Mouse (Mus musculus): Measurements from ENCODE around the gene Ednra.

The Ednra gene

GRCm38 (mm10) chr8:77724046-77724930 lies at the start of gene Ednra:
Gene Ednra, minus strand, starts transcription at chr8:77724464.
- no peak for DNase-seq

DNA sequence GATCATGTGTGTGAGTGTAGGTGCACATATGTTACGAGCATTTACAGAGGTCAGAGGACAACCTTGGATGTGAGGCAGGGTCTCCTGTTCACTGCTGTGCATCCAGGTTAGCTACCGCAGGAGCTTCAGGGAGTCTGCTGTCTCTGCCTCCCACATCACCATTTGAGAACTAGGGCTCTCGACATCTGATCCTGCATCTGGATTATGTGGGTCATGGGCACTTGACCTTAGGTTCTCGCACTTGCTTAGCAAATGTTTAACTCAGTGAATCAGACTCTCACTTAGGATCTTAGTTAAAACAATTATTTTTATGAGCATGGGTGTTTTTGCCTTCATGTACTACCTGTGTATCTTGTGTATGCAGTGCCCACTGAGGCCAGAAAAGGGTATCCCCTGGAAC lies 49.6 kb upstream of the Ednra start:
- DNase-seq: no peak

DNA sequence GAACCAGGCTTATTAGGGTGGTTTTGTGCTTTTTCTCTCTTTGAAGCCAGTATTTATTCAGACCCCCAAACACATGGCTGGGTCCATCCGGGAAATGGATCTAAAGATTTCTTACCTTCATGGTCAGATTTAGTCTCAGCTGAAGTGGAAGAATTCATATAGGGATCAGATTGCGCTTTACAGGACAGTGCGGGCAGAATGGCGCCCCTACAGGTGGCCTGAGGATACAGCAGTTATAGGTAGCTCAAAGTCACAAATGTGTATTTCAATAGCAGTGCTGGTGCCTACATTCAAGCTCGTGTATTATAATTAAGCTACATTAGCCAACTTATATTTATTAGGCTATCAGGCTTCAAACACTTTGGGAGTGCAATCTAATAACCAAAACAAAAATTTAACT lies 49.0 kb upstream of the Ednra start:
- DNase-seq: no peak

DNA sequence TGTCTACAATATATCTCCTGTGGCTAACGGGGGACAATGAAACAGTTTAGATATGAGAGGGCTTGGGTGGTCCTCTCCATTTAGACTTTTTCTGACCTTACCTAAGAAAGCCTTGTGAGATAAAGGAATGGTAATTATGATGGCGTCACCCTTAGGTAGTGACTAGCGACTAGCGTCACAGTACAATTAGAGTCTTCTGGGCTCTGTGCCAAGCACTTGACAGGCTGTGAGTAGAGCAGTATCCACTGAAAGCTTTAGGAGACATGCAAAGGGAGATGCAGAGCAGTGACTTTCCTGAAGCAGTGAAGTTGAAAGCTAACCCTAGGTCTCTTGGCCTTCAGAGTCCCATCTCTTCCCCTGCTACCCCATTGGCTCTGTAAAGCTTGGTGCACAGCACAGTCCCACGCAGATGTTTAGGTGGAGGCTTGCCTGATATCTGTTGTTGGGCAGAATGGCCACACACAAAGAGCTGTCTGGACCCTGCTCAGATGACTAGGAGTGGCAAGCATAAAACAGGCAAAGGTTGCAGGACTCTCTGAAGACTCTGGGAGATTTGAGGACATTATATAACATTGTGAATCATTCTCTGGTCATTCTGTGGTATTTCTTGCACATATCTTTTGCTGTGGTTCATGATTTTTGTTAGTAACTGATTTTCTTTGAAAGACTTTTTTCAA lies 48.1 kb upstream of the Ednra start:
- no peak for DNase-seq

DNA sequence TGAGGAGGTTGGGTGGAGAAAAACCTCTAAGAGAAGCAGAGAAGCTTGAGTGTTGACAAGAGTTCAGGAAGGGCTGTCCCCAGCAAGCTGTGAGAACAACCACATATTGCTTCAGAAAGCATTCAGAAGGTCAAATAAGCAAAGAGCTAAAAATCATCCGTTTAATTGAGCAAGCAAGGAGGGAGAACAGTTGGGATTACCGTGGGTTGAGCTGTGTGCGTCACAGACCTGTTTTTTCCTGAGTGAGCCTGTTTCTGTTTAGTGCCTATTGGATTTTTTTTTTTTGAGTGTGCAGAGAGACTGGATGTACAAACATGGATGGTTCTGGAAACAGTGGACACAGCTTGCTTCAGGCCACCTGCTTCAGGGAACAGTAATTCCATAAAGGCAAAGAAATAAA lies 46.7 kb upstream of the Ednra start:
- no peak for DNase-seq

DNA sequence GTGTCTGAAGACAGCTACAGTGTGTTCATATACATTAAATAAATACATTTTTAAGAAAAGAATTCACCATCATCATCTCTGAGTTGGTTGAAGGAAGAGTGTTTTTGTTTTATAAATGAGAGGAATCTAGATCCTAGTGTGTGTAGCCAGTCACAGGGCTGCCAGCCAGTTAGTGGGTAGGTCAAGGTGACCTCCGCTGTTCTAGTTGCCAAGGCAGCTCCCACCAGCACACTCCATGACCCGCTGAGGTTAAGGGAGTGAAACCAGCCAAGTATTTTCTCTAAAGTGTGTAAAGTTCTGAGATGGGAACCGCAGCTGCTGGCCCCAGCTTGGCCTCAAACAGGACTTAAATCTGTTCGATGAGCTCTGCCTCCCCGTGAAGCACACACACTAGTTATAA lies 44.7 kb upstream of the Ednra start:
- no peak for DNase-seq

DNA sequence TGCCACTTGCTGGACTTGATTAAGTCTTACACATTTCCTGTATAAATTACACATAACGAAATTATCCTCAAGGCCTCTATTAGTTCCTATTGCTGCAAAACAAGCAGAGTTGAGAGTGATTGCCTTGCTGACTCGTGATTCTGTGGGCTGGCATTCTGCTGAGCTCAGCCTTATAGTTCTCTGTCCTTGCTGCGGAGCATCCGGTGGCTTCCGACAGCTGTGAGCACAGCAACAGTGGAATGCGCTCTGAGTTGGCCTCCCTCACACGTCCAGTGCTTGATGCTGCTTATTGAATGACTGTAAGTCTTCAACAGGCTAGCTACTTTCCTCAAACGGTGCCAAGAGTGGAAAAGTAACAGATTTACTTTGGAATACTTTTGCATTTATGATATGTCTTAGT lies 40.0 kb upstream of the Ednra start:
- no peak for DNase-seq

- no peak for DNase-seq
These were observed 38.7 kb upstream of the Ednra start for GRCm38 (mm10) chr8:77762967-77763366.

DNA sequence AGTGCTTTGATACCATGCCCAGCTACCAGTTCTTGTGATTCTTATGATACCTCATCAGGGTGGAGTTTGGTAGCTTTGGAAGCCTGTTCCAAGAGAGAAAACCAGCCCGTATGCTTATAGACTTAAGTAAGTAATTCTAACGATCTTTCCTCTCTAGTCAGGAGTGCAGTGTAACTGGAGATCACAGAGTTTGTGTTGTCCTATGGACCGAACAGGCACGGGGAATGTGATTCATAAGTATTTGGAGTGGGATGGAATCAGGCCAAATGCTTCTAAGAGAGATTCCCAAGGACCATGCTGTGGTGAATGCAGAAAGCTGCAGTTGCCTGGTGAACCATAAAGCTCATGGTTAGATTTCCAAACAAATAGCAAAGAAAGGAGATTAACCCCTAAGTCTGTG lies 31.2 kb upstream of the Ednra start:
- no peak for DNase-seq

DNA sequence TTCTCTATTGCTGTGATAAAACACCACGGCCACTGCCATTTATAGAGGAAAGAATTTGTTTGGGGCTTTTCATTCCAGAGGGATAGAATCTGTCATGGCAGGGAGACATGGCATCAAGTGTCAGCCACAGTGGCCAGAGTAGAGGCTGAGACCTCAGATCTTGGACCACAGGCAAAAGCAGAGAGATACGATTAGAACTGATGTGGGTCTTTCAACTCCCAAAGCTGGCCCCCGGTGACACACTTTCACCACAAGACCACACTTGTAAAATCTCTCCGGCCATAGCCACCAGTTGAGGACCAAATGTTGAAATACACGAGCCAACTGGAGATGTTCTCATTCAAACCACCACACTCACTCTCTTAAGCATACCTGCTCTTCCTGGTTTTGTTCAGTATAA lies 29.5 kb upstream of the Ednra start:
- DNase-seq: no peak

DNA sequence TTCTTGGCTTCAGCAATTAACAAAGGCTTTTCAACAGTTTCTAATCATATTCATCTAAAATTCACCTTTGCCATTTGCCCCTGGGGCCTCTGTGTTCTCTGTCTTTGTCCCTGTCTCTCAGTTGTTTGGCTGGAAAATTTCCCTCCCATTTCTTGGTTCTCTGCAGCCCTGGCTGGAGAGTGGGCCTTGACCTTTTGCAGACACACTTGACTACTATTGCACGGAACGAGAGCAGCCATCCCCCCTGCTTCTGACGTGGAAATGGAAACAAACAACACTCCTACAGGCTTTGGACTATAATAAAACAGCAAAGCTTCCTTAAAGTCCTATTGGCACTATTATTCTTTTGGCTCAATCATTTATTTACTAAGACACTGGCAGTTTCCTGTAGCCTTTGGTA lies 27.8 kb upstream of the Ednra start:
- DNase-seq: no peak

DNA sequence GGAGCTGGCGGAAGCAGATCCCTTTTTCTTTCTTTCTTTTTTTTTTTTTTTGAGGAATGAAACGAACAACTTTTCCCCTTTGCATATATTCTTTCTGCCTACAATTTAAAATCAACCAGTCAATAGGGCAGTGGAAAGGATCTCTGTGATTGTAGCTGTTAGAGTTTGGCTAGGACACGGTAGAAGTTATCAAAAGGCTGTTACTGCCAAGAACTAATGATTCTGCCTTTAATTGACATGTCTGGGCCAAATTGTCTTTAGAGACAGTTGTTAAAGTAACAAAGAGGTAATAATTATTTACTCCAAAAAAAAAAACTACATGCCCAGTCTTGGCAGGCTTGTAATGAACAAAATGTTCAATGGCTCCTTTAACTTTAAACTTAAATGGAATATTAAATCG lies 26.1 kb upstream of the Ednra start:
- DNase-seq: no peak

GRCm38 (mm10) chr8:77744476-77744875 lies 20.2 kb upstream of the Ednra start:
- DNase-seq: no peak

DNA sequence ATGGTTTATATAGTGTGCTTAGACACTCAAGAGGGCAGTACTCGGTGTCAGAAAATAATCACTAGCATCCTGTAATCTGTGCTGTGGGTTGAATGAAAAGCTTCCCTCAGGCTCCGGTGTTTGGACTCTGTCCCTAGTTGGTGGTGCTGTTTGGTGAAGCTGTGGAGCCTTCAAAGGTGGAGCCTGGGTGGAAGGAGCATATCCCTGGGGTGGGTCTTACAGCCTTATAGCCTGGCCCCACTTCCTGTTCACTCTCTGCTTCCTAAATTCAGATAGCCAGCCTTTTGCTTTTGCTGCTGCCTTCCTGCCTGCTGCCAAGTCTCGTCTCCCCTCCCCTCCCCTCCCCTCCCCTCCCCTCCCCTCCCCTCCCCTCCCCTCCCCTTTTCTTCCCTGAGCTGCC lies 18.1 kb upstream of the Ednra start:
- no peak for DNase-seq

- no peak for DNase-seq
These were observed 16.9 kb upstream of the Ednra start for GRCm38 (mm10) chr8:77741050-77741777.

DNA sequence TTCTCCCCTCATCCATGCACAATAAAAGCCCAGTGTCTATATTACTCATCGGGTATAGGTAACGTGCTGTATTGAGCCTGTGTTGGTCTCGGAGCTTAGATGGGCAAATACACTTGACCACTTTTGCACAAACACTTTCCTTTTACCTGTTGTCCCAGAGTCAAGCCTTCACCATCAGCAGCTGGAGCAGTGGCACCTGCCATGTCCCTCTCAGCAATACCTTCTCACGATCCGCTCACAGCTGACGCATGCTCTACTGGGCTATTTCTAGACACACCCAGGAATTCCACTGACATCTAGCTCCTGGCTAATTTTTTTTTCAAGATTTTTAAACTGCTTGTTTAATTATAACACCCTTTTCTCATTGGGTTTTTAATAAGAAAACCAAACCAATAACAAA lies 14.2 kb upstream of the Ednra start:
- no peak for DNase-seq

DNA sequence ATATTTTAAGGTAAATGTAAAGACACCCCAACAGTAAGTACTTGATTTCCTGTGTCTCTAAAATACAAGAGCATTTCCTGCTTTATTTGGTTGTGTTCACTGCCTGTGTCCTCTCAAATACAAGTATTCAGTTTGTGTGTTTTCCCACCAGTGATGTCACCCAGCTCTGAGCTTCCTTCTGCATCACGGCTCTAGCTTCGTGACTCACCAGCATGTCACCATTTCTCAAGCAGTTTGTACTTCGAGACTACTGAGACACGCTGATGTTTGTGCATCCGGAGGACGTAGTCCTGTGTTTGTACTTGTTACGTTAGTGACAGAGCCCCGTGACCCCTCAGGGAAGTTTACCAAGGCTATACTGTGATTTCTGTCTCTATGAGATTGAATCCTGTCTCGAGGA lies 13.1 kb upstream of the Ednra start:
- no peak for DNase-seq

DNA sequence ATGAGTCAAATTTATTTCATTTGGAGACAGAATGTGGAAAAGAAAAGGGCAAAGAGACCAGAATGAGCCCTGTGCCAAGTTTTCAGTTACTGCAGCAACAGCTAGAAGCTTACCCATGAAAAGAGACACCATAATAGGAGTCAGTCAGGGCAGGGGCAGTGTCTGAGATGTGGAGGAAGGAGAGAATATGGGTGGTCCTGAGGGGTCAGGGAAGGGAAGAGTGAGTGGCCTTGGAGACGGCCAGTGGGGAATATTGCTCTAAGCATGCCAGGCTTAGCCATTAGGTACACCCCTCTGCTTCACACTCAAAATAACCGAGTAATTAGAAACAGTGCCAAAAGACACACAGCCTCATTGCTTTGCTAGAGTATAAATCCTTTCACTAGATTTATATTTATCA lies 9.5 kb upstream of the Ednra start:
- DNase-seq: no peak

GRCm38 (mm10) chr8:77732964-77733363 lies 8.7 kb upstream of the Ednra start:
- DNase-seq: no peak

DNA sequence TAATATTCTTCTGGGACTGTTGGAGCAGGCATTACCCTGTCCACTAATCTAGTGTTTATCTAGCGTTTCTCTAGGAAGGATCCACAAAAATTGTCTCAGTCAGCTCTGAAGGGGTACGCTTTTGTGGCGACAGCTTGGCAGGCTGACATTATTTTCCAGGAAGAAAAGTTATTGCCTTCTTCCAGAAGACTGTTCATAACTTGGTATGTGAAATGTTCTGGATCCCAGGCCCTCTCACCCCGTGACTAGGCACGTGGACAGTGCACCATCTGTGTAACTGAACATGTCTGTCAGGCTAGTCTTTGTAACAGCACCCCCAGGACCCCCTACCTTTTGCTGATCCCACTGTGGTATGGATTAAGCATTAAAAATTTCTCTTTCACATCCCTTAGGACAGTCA lies 1.1 kb upstream of the Ednra start:
- DNase-seq: no peak

- DNase-seq: no peak
These were observed 674 bp downstream of the Ednra start for GRCm38 (mm10) chr8:77723534-77724045.

GRCm38 (mm10) chr8:77723018-77723417 lies 1.2 kb downstream of the Ednra start:
- DNase-seq: no peak

GRCm38 (mm10) chr8:77718933-77719332 lies 5.3 kb downstream of the Ednra start:
- DNase-seq: no peak

- DNase-seq: no peak
These were observed 7.2 kb downstream of the Ednra start for GRCm38 (mm10) chr8:77717036-77717435.

Data from cerebellum, adult 18-20 months (tissue).